Mouse (Mus musculus): Measurements from ENCODE around the gene Ak8. TPM values are rescaled to one million over a fixed set of nuclear protein-coding genes. Genes with fewer than 3 reads are reported as not detected.
A peak's percentile ranks its signal among the peaks of the same experiment; 100 is the strongest.

Ak8 gene
- total RNA-seq (2021) = not detected
- long read RNA-seq, experiment 1 = 0 reads
- long read RNA-seq, experiment 2 = 0 reads

- peak; percentile 81 for DNase-seq
- intact Hi-C loops (cut with DNase I; ENCODE audit: low total_unique reads) = no loop called here
Measured at GRCm38 (mm10) chr2:28699361-28700335, at the start of gene Ak8, which contains the start of gene Spaca9. Gene Ak8 (plus strand): TSS chr2:28700164. Gene Spaca9 (minus strand): TSS chr2:28699727.

- DNase-seq = peak; percentile 15
- intact Hi-C loops (cut with DNase I; ENCODE audit: low total_unique reads) = no loop called here
Measured at GRCm38 (mm10) chr2:28650526-28650925, 49.4 kb upstream of the Ak8 start.

GRCm38 (mm10) chr2:28653351-28653750, 46.6 kb upstream of the Ak8 start:
- no peak for DNase-seq
- intact Hi-C loops (cut with DNase I; ENCODE audit: low total_unique reads) = no loop called here

- DNase-seq = no peak
- intact Hi-C loops (cut with DNase I; ENCODE audit: low total_unique reads) = no loop called here
Measured at GRCm38 (mm10) chr2:28654295-28654694, 45.7 kb upstream of the Ak8 start.

- DNase-seq = no peak
- intact Hi-C loops (cut with DNase I; ENCODE audit: low total_unique reads) = no loop called here
Measured at GRCm38 (mm10) chr2:28656216-28656615, 43.7 kb upstream of the Ak8 start.

GRCm38 (mm10) chr2:28662891-28663290, 37.1 kb upstream of the Ak8 start:
- no peak for DNase-seq
- intact Hi-C loops (cut with DNase I; ENCODE audit: low total_unique reads) = no loop called here

- no peak for DNase-seq
- intact Hi-C loops (cut with DNase I; ENCODE audit: low total_unique reads) = no loop called here
Measured at GRCm38 (mm10) chr2:28665818-28666217, 34.1 kb upstream of the Ak8 start.

GRCm38 (mm10) chr2:28671438-28671837, 28.5 kb upstream of the Ak8 start:
- no peak for DNase-seq
- intact Hi-C loops (cut with DNase I; ENCODE audit: low total_unique reads) = no loop called here

- no peak for DNase-seq
- intact Hi-C loops (cut with DNase I; ENCODE audit: low total_unique reads) = no loop called here
Measured at GRCm38 (mm10) chr2:28676005-28676404, 24.0 kb upstream of the Ak8 start.

- DNase-seq = no peak
- intact Hi-C loops (cut with DNase I; ENCODE audit: low total_unique reads) = no loop called here
Measured at GRCm38 (mm10) chr2:28680710-28681109, 19.3 kb upstream of the Ak8 start.

- peak; percentile 25 for DNase-seq
- intact Hi-C loops (cut with DNase I; ENCODE audit: low total_unique reads) = no loop called here
Measured at GRCm38 (mm10) chr2:28681718-28682117, 18.2 kb upstream of the Ak8 start.

- DNase-seq = no peak
- intact Hi-C loops (cut with DNase I; ENCODE audit: low total_unique reads) = no loop called here
Measured at GRCm38 (mm10) chr2:28685895-28686294, 14.1 kb upstream of the Ak8 start.

- DNase-seq = no peak
- intact Hi-C loops (cut with DNase I; ENCODE audit: low total_unique reads) = no loop called here
Measured at GRCm38 (mm10) chr2:28688431-28688830, 11.5 kb upstream of the Ak8 start.

GRCm38 (mm10) chr2:28692692-28693091, 7.3 kb upstream of the Ak8 start:
- intact Hi-C loops (cut with DNase I; ENCODE audit: low total_unique reads) = no loop called here
- DNase-seq = no peak

- no peak for DNase-seq
- intact Hi-C loops (cut with DNase I; ENCODE audit: low total_unique reads) = no loop called here
Measured at GRCm38 (mm10) chr2:28698566-28698965, 1.4 kb upstream of the Ak8 start.

GRCm38 (mm10) chr2:28701646-28702262, 1.8 kb downstream of the Ak8 start:
- intact Hi-C loops (cut with DNase I; ENCODE audit: low total_unique reads) = no loop called here
- no peak for DNase-seq

- DNase-seq = no peak
- intact Hi-C loops (cut with DNase I; ENCODE audit: low total_unique reads) = no loop called here
Measured at GRCm38 (mm10) chr2:28706106-28706636, 6.2 kb downstream of the Ak8 start.

GRCm38 (mm10) chr2:28706787-28707186, 6.8 kb downstream of the Ak8 start:
- no peak for DNase-seq
- intact Hi-C loops (cut with DNase I; ENCODE audit: low total_unique reads) = no loop called here

GRCm38 (mm10) chr2:28713036-28713435, 13.1 kb downstream of the Ak8 start:
- intact Hi-C loops (cut with DNase I; ENCODE audit: low total_unique reads) = no loop called here
- no peak for DNase-seq

- no peak for DNase-seq
- intact Hi-C loops (cut with DNase I; ENCODE audit: low total_unique reads) = no loop called here
Measured at GRCm38 (mm10) chr2:28722419-28722818, 22.5 kb downstream of the Ak8 start.
